Mouse (Mus musculus): ENCODE data around the gene Creb1.

DNA sequence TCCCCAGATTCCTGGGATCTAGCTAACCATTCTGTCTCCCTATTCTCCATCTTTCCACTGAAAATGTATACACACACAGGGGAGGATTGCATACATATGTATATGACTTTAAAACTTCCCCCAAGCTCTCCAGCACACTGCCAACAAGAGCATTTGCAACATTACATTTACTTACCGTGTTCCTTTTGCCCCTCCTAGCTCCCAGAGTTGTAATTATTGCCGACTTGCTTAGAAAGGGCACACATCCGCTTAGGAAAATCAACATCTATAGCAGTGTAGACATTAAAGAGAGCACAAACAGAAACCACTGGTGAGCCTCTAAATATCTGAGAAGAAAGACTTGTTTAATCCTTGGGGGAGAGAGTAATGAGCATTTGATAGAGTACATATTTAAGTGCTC lies 85.8 kb downstream of the Creb1 start:
- TF ChIP-seq CTCF (IDR thresholded peaks at IDR 0.05; ENCODE audit: low read depth, low read length) (no peak), GATA1 (IDR thresholded peaks at IDR 0.05; ENCODE audit: borderline replicate concordance, low read length) (no peak), TAL1 (conservative IDR thresholded peaks at IDR 0.05; ENCODE audit: low read depth, low read length) (no peak)
